Mouse (Mus musculus): Measurements from ENCODE around the gene Zfp995.
"Not testable (repeated sequence)": the region's sequence is repeated elsewhere in the genome, so short reads cannot be mapped to it uniquely, and the experiment has no call there.

The Zfp995 gene

DNA sequence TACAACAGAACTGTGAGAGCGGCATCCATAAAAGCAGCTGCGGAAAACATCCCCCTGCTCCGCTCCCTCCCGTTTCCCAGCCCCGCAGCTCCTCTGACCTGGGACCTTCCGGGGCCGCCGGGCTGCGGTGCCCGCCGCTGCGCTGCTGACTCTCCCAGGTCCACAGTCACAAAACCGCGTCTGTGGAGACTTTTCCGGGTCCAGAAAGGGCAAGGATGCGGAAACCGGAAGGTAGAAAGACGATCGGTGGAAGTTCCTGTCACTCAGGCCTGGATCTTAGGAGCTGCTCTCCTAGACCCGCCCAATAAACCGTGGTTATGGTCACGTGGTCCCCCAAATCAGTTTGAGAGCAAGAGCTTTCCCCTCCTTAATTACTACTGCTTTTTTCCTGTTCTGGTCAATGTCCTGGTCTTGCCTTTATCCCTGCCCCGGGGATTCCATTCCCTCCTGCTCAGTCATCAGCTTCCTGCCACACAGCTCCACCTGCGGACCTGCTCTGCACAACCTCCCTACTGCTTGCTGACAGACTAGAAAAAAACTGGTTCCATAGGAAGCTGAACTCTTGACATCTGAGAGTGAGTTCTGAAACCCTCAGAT is at the start of gene Zfp995:
Gene Zfp995, minus strand, starts transcription at position 471 of the 597 bp plus-strand sequence.
- DNase-seq (ENCODE audit: low spot score in 2 of 2): peak; percentile 58 to 65

DNA sequence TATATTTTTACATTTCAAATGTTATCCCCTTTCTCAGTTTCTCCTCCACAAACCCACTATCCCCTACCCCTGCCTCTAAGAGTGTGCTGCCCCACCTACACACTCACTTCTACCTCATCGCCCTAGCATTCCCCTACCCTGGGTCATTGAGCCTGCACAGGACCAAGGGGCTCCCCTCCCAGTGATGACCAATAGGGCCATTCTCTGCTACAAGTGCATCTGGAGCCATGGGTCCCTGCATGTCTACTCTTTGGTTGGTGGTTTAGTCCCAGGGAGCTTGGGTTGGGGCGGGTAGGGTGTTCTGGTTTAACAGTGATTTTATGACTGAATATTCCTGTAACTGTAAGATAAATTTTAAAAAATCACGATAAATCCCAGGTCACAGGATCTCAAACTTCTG is 687 bp downstream of the Zfp995 start:
- peak in 1 of 2 experiments; percentile 4 for DNase-seq (ENCODE audit: low spot score in 2 of 2)

DNA sequence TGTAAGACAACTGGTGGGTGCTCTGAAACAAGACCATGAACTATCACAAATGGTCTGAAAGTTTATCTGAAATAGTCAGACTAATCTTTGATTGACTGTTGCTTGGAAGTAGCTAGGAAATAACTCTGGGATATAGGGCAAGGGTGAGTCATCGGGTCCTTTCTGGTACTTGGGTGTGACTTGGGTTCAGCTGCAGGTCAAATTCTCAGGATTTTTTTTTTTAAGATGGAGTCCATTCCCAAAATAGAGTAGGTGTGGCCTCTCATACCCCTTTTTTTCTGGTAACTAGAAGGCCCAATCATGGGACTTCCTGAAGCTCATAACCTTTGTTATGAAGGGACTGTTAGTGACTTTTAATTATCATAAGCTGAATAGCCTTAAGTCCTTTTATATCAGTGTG is 38.5 kb downstream of the Zfp995 start:
- DNase-seq (ENCODE audit: low spot score in 2 of 2): no peak

DNA sequence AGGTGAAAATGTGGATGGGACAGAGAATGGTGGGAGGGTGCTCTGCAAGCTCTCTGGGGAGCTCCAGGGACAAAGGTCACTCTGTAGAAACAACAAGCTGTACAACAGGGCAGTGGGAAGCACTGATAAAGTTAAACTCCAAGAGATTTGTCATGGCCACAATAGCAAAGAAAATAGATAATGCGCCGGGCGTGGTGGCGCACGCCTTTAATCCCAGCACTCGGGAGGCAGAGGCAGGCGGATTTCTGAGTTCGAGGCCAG is 63.5 kb downstream of the Zfp995 start:
- not testable (repeated sequence) for DNase-seq (ENCODE audit: low spot score in 2 of 2)

DNA sequence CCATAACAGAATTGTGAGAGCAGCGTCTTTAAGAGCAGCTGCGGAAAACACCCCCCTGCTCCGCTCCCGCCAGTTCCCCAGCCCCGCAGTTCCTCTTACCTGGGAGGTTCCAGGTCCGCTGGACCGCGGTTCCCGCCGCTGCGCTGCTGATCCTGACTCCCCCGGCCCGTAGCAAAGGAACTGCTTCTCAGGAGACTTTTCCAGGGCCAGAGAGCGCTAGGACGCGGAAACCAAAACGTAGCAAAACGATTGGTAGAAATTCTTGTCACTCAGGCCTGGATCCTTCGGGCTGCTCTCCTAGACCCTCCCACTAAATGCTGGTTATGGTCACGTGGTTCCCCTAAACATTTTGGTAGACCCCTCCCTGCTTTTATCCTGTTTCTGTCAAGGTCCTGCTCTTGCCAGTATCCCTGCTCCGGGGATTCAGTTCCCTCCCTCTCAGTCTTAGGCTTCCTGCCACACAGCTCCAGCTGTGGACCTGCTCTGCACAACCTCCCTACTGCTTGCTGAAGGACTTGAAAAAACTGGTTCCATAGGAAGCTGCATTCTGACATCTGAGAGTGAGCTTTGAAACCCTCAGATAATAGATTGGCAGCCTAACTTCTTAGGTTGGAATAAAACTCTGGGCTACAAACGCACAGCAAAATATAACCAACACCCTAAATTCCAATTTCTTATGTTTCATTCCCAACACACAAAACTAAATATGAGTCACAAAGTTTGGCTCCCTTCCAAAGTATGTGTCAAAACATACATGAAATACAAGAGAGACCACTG is 64.0 kb downstream of the Zfp995 start, which contains the start of gene Zfp820:
Gene Zfp820, minus strand, starts transcription at position 228 of the 777 bp plus-strand sequence.
- DNase-seq (ENCODE audit: low spot score in 2 of 2): peak; percentile 14 to 16

DNA sequence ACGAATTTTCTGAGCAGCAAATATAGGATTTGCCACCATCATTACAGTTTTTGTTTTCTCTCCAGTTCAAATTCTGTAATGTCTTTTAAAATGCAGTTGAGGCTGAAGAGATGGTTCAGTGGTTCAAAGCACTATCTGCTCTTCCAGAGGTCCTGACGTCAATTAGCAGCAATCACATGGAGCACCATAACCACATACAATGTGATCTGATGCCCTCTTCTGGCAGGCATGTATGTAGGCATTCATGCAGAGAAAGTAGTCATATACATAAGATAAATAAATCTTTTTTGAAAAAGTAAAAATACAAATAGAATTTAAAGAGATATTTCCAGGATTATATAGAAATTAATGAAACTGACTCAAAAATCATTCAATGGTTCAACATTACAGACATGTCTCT is 71.2 kb downstream of the Zfp995 start:
- DNase-seq (ENCODE audit: low spot score in 2 of 2): no peak

Data from right cerebral cortex, adult 2 months (tissue).